Mouse (Mus musculus): ENCODE measurements at regions not wholly inside any gene's neighbourhood (a gene's known extent, or its start where the extent isn't known, plus 50 kb on each side); places are given as distances from the start of the nearest gene placed in this dataset.

DNA sequence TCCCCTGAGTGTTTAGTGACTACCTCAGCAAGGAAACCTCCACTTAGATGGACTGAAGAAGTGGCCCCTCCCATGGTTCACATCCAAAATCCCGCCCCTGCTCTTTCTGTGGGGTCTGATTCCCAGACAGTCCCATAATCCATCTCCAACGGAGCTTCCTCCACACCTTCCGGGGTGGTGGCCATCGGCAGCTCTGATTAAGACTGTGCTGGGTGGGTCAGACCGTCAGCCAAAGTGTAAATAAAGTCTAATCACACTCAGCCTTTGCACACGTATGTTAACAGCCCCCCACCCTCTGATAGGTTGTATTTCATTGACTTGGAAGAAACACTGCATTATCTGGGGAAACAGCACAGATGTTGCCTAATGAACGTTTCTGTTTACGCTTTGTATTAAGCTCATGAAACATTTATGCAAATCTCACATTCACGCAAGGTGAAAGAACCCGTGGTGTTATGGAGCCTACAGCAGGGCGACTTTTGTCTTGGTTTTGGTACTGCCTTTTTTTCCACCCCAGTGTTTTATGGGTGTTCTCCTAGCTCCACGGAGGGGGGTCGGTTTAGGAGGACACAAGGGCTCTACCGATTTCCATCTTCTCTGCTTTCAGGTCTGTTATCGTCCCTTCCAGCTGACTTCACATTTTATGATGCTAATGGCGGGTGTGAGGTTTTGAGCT, 104.8 kb downstream of the Sall1 start:
- DNase-seq (ENCODE audit: low read depth, low spot score) = no peak
- in situ Hi-C loops (cut with MboI; ENCODE audit: low pct_unique_long_range_greater_than_20kb) = no loop called here
- POLR2A ChIA-PET = no interaction called here
- no peak for TF ChIP-seq CTCF (IDR thresholded peaks at IDR 0.05)
- CTCF ChIA-PET = interaction anchor here (0.8 kb wide), 1 partner anchor 28 kb away, joined by 3 read pairs; no protein-coding TSS in a partner anchor
- no peak for ATAC-seq
- H3K27me3 ChIP-seq = peaks cover 13% of the 10 kb centered on the region

DNA sequence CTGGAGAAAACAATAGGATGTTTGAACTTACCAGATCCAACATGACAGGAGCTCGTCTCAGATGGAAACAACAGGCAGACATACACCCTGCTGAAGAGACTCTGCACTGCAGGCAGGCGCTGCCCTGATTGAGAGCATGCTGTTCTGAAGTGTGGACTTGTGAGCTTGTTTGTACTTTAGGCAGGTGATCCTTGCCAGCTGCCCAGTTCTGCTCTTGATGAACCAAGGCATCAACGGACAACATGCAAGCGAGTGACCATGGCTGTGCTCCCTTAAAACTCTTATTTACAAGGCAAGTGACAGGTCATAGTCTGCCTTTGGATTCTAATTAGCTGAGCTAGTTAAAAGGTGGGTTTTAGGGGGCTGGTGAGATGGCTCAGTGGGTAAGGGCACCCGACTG, 109.3 kb downstream of the Sall1 start:
- no peak for ATAC-seq

DNA sequence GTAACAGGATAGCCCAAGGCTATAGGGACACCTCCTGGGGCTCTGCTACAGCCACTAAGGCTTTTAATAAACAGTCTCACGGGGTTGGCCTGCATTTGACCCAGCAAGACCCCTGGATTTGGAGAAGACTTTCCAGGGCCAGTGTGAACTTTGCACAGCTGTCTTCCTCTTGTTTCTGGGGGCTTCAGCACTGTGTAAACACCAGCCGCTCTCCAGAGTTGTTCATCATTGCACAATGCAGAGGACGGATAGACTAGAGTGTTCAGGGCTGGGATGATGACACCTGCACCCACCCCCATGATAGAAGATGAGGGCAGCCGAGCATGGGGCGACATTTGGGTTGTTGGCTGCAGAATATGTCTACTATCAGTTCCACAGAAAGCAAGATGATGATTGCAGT, 112.9 kb downstream of the Sall1 start:
- ATAC-seq = no peak
- POLR2A ChIA-PET = no interaction called here
- CTCF ChIA-PET = interaction anchor here (1.5 kb wide), 1 partner anchor 13 kb away, joined by 4 read pairs; no protein-coding TSS in a partner anchor

More for the DNA sequence above, 109.3 kb downstream of the Sall1 start:
- in situ Hi-C loops (cut with MboI; ENCODE audit: low pct_unique_long_range_greater_than_20kb) = no loop called here
- POLR2A ChIA-PET = interaction anchor here (1.0 kb wide), 1 partner anchor 29 kb away, joined by 3 read pairs; no protein-coding TSS in a partner anchor
- peaks cover 19% of the 10 kb centered on the region for H3K27me3 ChIP-seq
- TF ChIP-seq CTCF (IDR thresholded peaks at IDR 0.05) = no peak
- CTCF ChIA-PET = no interaction called here
- no peak for DNase-seq (ENCODE audit: low read depth, low spot score)

GRCm38 (mm10) chr8:88930370-88930769, 113.6 kb downstream of the Sall1 start:
- H3K27me3 ChIP-seq = peaks cover 11% of the 10 kb centered on the region
- DNase-seq (ENCODE audit: low read depth, low spot score) (no peak), ATAC-seq (no peak)
- ChIA-PET POLR2A (no interaction called here), CTCF (interaction anchor here (1.5 kb wide), 1 partner anchor 14 kb away, joined by 4 read pairs; no protein-coding TSS in a partner anchor)
- in situ Hi-C loops (cut with MboI; ENCODE audit: low pct_unique_long_range_greater_than_20kb) = no loop called here
- no peak for TF ChIP-seq CTCF (IDR thresholded peaks at IDR 0.05)

More for the DNA sequence above, 112.9 kb downstream of the Sall1 start:
- in situ Hi-C loops (cut with MboI; ENCODE audit: low pct_unique_long_range_greater_than_20kb) = no loop called here
- no peak for DNase-seq (ENCODE audit: low read depth, low spot score)
- peaks cover 11% of the 10 kb centered on the region for H3K27me3 ChIP-seq
- no peak for TF ChIP-seq CTCF (IDR thresholded peaks at IDR 0.05)

GRCm38 (mm10) chr8:88928675-88929377, 115.1 kb downstream of the Sall1 start:
- POLR2A ChIA-PET = no interaction called here
- H3K27me3 ChIP-seq = peaks cover 11% of the 10 kb centered on the region
- in situ Hi-C loops (cut with MboI; ENCODE audit: low pct_unique_long_range_greater_than_20kb) = no loop called here
- CTCF ChIA-PET = no interaction called here
- ATAC-seq = no peak
- no peak for TF ChIP-seq CTCF (IDR thresholded peaks at IDR 0.05)
- DNase-seq (ENCODE audit: low read depth, low spot score) = no peak

GRCm38 (mm10) chr8:88922840-88923239, 121.1 kb downstream of the Sall1 start:
- ChIA-PET CTCF (no interaction called here), POLR2A (no interaction called here)
- TF ChIP-seq CTCF (IDR thresholded peaks at IDR 0.05) = no peak
- H3K27me3 ChIP-seq = no peaks in the 10 kb centered on the region
- in situ Hi-C loops (cut with MboI; ENCODE audit: low pct_unique_long_range_greater_than_20kb) = no loop called here
- ATAC-seq (no peak), DNase-seq (ENCODE audit: low read depth, low spot score) (no peak)

DNA sequence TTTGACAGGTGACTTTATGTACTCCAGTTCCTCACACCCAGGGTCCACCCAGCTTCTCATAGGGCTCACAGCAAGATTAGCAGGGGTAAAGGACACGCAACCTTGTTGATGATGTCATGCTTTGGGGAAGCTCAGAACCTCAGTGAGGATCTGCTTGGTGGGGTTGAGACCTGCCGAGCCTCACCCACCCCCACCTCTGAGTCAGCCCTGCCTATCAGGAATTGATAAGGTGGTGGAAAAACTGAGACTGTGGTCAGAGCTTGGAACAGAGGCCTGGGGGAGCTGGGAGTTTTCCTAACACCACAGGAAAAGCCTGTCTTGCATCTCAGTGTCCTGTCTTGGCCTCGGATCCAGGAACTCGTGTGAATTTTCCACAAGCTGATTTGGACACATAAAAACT, 122.0 kb downstream of the Sall1 start:
- no peaks in the 10 kb centered on the region for H3K27me3 ChIP-seq
- ATAC-seq (no peak), DNase-seq (ENCODE audit: low read depth, low spot score) (no peak)
- in situ Hi-C loops (cut with MboI; ENCODE audit: low pct_unique_long_range_greater_than_20kb) = no loop called here
- ChIA-PET CTCF (no interaction called here), POLR2A (no interaction called here)
- TF ChIP-seq CTCF (IDR thresholded peaks at IDR 0.05) = no peak

DNA sequence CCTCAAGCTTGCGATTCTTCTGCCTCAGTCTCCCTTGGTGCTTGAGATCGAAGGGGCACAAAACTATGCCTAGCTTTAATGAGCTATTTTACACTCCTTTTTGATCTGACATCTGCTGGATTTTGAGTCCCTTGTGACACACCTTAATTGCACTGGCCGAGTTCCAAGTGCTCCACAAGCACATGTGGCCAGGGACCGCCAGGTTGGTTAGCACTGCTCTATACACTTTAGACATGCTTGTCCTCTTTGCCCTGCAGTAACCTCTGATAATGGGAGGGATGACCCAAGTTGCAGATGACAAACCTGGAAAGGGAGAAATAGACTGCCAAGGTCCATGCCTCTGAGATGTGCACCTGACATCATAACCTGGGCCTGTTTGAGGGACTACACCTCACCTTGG, 124.7 kb downstream of the Sall1 start:
- POLR2A ChIA-PET = no interaction called here
- no peak for TF ChIP-seq CTCF (IDR thresholded peaks at IDR 0.05)
- CTCF ChIA-PET = no interaction called here
- DNase-seq (ENCODE audit: low read depth, low spot score) = no peak
- no peaks in the 10 kb centered on the region for H3K27me3 ChIP-seq
- ATAC-seq = no peak
- in situ Hi-C loops (cut with MboI; ENCODE audit: low pct_unique_long_range_greater_than_20kb) = no loop called here

DNA sequence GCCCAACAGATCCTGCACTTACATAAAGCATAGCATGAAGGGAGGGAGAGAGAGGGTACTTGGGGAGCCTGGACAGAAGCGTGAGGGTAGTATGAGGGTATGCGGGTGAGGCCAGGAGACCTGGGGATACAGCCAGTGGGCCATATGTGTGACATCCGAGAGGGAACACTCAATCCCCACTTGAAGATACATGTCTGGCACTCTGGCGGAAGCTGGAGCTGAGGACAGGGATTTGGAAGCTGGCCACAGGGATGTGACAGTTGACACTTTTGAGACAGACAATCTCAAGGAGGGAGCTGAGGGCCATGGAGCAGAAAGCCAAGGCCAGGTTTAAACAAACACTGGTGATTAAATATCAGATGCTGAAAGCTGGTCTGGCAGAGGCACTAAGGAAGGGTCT, 127.9 kb downstream of the Sall1 start:
- in situ Hi-C loops (cut with MboI; ENCODE audit: low pct_unique_long_range_greater_than_20kb) = no loop called here
- TF ChIP-seq CTCF (IDR thresholded peaks at IDR 0.05) = no peak
- DNase-seq (ENCODE audit: low read depth, low spot score) (no peak), ATAC-seq (no peak)
- peaks cover 7% of the 10 kb centered on the region for H3K27me3 ChIP-seq
- ChIA-PET POLR2A (no interaction called here), CTCF (interaction anchor here (1.4 kb wide), 1 partner anchor 94 kb away, joined by 3 read pairs; no protein-coding TSS in a partner anchor)

DNA sequence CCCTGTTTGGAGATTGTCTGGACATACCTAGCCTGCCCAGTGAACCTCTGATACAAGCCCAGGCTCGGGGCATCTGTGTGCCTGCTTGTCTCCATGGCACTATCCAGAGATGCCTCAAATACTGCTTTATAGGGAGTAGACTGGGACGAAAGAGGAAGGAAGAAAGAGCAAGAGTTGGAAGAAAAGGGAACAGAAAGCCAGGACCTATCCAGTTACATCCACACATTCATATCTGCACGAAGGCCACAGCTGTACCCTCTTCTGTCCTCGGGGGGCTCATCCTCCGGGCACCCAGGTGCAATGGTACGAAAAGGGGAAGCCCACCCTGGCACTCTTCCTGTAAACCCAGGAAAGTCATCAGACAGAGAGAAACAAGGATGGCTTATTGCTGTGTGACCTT, 129.3 kb downstream of the Sall1 start:
- POLR2A ChIA-PET = no interaction called here
- DNase-seq (ENCODE audit: low read depth, low spot score) (no peak), ATAC-seq (no peak)
- TF ChIP-seq CTCF (IDR thresholded peaks at IDR 0.05) = no peak
- in situ Hi-C loops (cut with MboI; ENCODE audit: low pct_unique_long_range_greater_than_20kb) = no loop called here
- H3K27me3 ChIP-seq = peaks cover 8% of the 10 kb centered on the region
- CTCF ChIA-PET = no interaction called here

DNA sequence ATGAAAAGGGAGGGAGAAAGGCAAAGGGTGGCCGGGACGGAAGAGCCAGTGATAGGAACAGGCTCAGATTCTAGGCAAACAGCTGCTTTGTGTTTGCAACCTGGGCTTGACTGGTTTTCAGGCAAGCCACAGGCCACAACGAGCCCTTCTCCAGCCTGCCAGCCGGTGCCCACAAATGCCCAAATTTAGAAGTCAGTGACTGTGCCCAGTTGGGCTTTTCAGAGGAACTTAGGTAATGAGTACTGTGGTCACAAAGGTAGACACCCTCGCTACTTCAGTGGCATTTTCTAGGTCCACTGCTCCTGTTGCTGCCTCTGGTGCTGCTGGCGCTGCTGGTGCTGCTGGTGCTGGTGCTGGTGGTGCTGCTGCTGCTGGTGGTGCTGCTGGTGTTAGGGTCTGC, 129.8 kb downstream of the Sall1 start:
- CTCF ChIA-PET = no interaction called here
- in situ Hi-C loops (cut with MboI; ENCODE audit: low pct_unique_long_range_greater_than_20kb) = no loop called here
- POLR2A ChIA-PET = no interaction called here
- DNase-seq (ENCODE audit: low read depth, low spot score) (no peak), ATAC-seq (no peak)
- no peak for TF ChIP-seq CTCF (IDR thresholded peaks at IDR 0.05)
- H3K27me3 ChIP-seq = peaks cover 8% of the 10 kb centered on the region
